Mouse (Mus musculus) cerebellum, adult 18-20 months (tissue): ENCODE measurements around the gene Gm5796.
"Not testable (repeated sequence)": the region's sequence is repeated elsewhere in the genome, so short reads cannot be mapped to it uniquely, and the experiment has no call there.

Source experiments
- DNase-seq, 2 experiments: peaks; one replicate each; pipeline ENCODE4 v3.0.0; 2021

The Gm5796 gene

DNA sequence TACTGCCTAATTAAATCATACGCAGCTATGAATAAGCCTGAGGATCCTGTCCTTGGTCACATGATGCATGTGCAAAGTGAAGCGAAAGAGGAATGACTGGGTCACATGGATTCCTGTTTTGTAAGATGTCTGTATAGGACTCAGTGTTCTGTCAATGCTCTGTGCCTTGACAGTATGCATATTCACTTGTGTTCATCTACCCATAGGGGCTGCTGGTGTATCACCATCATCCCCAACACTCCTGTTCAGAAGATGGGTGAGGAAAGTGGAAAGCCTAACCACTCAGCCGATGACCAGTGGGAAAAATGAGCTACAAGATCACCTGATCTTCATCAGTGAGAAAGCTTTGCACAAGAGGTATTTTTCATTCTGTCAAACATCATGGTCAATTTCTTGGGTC, at the start of gene Gm5796:
Gene Gm5796, plus strand, starts transcription at position 301 of the 400 bp plus-strand sequence.
- not testable (repeated sequence) for DNase-seq

DNA sequence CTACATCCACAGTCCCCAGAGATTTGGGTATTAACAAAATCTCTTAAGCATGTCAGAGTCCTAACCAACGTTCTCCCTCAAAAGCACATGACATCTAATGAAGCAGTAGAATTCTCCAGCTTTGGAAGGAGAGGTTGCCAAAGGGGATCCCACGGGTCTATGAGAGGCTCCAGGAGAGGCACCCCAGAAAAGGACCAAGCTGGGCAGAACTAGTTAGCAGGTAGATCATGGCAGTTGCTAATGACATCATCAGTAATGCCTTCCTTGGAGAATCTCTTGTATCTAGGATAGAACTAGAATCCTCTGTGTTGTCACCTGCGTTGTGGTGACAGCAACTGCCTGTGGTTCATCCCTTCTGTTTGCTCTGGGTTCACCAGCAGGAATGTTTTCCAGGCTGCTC, 25.6 kb upstream of the Gm5796 start, which contains the start of gene Gm3099:
Gene Gm3099, plus strand, starts transcription at position 301 of the 400 bp plus-strand sequence.
- DNase-seq = not testable (repeated sequence)

DNA sequence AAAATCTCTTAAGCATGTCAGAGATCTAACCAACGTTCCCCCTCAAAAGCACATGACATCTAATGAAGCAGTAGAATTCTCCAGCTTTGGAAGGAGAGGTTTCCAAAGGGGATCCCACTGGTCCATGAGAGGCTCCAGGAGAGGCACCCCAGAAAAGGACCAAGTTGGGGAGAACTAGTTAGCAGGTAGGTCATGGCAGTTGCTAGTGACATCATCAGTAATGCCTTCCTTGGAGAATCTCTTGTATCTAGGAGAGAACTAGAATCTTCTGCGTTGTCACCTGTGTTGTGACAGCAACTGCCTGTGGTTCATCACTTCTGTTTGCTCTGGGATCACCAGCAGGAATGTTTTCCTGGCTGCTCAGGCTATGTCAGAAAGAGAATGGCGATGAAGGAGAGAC, 60.1 kb downstream of the Gm5796 start, which contains the start of gene Gm3115:
Gene Gm3115, plus strand, starts transcription at position 301 of the 400 bp plus-strand sequence.
- not testable (repeated sequence) for DNase-seq
